Comparison of ENCODE assay signal across 10 mouse cellular contexts in the genomic region with DNA sequence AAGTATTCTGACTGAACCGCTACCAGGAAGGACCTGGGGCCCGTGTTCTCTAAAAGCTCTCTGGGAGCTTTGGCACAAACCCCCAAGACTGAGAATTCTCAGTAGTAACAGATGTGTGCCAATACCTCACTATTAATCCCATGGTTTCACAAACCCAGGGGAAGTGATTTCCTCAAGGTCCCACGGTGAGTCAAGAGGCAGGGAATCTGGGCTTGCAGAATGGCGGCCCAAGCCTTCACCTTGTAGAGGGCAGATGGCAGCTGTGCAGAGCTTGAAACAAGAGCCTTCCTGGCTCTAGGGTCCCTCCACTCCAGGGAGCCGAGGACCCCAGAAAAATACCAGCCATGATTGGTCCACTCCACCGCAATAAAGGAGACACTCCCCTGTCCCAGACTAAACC.
"Had no signal": no experiment of that assay in that cellular context is flagged by ENCODE, and none has a peak within 500 bp of the region (broad histone marks: within the 10 kb centered on the region; RNA-seq: fewer than 3 reads in every experiment).

No protein-coding gene starts in this region.

- H3K4me2 ChIP-seq: midbrain, embryonic 13.5 days; neural tube, embryonic 12.5 days had no signal

- H3K9me3 ChIP-seq: midbrain, embryonic 13.5 days; neural tube, embryonic 12.5 days had no signal

- H3K27ac ChIP-seq: left cerebral cortex, adult 2 months; liver, embryonic 14.5 days; midbrain, embryonic 13.5 days; neural tube, embryonic 12.5 days had no signal

- DNase-seq: kidney, postnatal 14 days; liver; lung, adult 2 months; thymus, adult 2 months; thymus, postnatal 25 days had no signal

- ATAC-seq: lung, postnatal 0 days; midbrain, embryonic 13.5 days had no signal

- H3K36me3 ChIP-seq: midbrain, embryonic 13.5 days; neural tube, embryonic 12.5 days had no signal

- H3K27me3 ChIP-seq: neural tube, embryonic 12.5 days had no signal

- H3K9ac ChIP-seq: liver, embryonic 14.5 days; midbrain, embryonic 13.5 days; neural tube, embryonic 12.5 days had no signal

- H3K4me3 ChIP-seq: left cerebral cortex, adult 2 months; midbrain, embryonic 13.5 days; neural tube, embryonic 12.5 days had no signal
